Mouse (Mus musculus) heart, adult 2 months (tissue): ENCODE results near the gene Gm29582.
"Not testable (repeated sequence)": the region's sequence is repeated elsewhere in the genome, so short reads cannot be mapped to it uniquely, and the experiment has no call there.

ENCODE experiments used
- CTCF ChIP-seq: fragments of 200-600 bp; IDR thresholded peaks from 2 replicates; pipeline ENCODE4 v1.8.1; 2022; ENCODE audit warnings: antibody characterized with exemption, mild to moderate bottlenecking, moderate library complexity
- EP300 ChIP-seq: fragments of 200-500 bp; IDR thresholded peaks from 2 replicates; pipeline ENCODE4 v1.6.1; 2011; ENCODE audit warnings: low read depth, low read length, control low read depth; ENCODE audit not compliant: insufficient read depth

DNA sequence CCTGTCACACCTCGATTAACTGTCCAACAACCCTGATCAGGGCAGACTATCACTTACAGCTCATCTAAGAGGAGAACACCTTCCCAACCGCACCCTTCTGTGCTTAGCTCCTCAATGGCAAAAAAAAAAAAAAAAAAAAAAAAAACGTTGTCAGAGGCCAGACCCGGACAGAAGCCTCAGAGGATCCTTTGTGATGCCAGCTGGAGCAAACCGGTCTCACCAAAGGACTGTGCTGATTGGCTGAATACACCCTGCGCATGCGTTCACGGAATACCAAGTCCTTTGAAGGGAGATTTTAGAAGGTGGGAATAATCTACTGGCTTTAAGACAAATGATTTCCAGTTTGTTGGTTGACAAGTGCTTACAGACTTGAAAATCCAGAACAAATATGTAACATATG, at the start of gene Gm29582:
- TF ChIP-seq CTCF, EP300: not testable (repeated sequence)
